Mouse (Mus musculus) neutrophil, adult 59 days (primary cell): ENCODE results near the gene Mfsd4b3. TPM values are rescaled to one million over a fixed set of nuclear protein-coding genes. Genes with fewer than 3 reads are reported as not detected.

Source experiments
- total RNA-seq, 2 experiments: library from RNA; stranded (reverse); gene quantifications; 1 replicate in 1 of 2; 2 replicates in 1 of 2; pipeline ENCODE4 v1.2.4; 2023

Gene Mfsd4b3
- 1 to 10 TPM; 1.3 to 1.6 TPM for total RNA-seq

DNA sequence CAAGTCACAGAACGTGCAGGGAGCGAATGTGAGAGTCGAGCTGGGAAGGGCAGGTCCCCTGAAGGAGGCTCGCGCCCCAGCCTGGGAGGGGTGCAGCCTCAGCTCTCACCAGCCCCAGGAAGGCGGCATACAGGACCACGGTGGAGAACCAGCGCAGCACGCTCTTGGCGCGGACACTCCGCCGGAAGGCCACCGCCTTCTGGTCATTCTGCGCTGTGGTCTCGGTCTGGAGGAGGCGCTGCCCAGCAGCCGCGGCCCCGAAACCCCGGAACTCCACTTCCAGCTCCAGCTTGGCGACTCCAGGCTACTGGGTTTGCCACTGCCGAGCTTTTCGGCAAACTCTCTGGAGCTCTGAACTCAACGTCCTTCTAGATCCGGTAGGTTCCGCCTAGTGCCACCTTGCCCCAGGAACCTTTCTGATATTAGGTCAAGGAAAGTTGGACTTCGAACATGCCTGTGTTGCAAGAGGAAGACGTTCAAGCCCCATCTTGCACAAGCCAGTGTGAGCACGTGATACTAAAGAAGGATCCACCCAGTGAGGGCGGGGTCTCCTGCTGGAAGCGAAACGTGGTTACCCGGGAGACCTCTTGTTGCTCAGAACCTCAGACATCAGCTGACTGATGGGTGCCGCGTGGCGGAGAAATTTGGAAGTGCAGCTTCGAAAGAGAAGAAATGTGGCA, at the start of gene Mfsd4b3:
Gene Mfsd4b3 (minus strand): TSS at position 393 of the 680 bp plus-strand sequence.

DNA sequence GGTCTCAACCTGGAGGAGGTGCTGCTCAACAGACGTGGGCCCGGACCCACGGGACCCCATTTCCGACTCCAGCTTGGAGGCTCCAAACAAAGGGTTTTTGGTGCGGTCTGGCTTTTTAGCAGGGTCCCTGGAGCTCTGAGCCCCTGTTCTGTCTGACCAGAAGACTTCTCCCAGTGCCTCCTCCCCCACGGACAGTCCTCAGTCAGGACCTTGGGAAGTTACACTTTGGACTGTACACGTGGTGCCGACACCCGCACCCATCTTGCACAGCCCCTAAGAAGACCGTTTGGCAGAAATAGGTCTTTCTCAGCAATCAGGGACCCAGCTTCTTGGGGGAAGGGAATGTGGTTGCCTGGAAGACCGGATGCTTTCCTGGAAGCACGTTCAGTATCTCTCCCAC, 26.5 kb upstream of the Mfsd4b3 start, which contains the start of gene Mfsd4b5:
Gene Mfsd4b5 (minus strand): TSS at position 181 of the 400 bp plus-strand sequence.

DNA sequence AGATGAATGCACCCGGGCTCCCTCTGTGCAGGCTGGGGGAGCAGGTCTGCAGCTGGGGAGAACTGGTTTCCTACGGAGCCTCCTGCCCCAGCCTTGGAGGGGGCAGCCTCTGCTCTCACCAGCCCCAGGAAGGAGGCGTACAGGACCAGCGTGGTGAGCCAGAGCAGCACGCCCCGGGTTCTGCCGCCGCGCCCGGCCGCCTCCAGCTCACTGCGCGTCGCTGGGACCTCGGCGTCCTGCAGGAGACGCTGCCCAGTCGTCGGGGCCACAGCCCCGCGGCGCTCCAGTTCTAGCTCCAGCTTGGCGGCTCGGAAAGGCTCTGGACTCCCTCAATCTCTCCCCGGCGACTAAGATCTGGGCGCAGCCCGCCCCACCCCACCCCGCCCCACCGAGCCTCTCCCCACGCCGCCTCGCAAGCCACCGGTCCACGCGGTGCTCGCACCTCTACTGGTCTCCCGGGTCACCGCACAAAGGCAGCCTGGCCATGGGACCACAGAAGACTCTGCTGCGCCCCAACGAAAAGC, 33.3 kb downstream of the Mfsd4b3 start, which contains the start of gene Mfsd4b2:
Gene Mfsd4b2 (minus strand): TSS at position 308 of the 524 bp plus-strand sequence.

DNA sequence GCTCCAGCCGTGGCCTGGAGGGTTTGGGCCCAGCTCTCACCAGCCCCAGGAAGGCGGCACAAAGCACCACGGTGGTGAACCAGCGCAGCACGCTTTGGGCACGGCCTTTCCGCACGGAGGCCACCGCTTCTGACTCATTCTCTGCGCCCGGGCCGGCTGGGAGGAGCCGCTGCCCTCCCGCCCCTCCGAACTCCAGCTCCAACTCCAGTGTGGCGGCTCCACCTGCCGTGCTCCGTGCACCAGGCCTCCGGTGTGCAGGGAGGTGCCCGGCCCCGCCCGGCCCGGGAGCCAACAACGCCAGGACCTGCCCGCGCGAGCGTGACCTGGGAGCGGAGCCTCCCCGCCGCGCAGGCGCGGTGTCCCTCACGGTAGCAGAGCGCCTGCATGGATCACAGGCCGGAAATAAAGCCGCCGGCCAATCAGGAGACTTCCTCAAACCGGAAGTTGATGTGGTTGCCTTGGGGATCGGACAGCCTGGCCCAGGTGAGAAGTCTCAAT, 61.0 kb downstream of the Mfsd4b3 start, which contains the start of gene Mfsd4b4:
Gene Mfsd4b4 (minus strand): TSS at position 365 of the 498 bp plus-strand sequence.

Other genes starting within 250 kb of the Mfsd4b3 start
- 10 to 100 TPM; 19.6 to 22.6 TPM for gene Rev3l, start 228.0 kb downstream of the Mfsd4b3 start, total RNA-seq
- 1 to 10 TPM; 1.1 to 2.1 TPM for gene Mfsd4b4, start 60.9 kb downstream of the Mfsd4b3 start, total RNA-seq
- gene Mfsd4b2, start 33.2 kb downstream of the Mfsd4b3 start, total RNA-seq: not detected
- gene Mfsd4b5, start 26.5 kb upstream of the Mfsd4b3 start, total RNA-seq: under 1 TPM; 0.60 to 0.62 TPM
- not detected for gene Mfsd4b1, start 65.1 kb upstream of the Mfsd4b3 start, total RNA-seq
- 10 to 100 TPM; 22.2 to 29.1 TPM for gene Slc16a10, start 182.1 kb upstream of the Mfsd4b3 start, total RNA-seq